ENCODE assay signal across 24 mouse cellular contexts in genomic region chr10:20518529-20518889, GRCm38 (mm10).
A peak's percentile ranks its signal among the peaks of the same experiment; 100 is the strongest.
DNase-seq lines count a peak whose midpoint lies in the region; ATAC-seq and TF ChIP-seq lines count a peak whose summit lies in the region.
"Had no signal": no experiment of that assay in that cellular context is flagged by ENCODE, and none has a peak within 500 bp of the region (broad histone marks: within the 10 kb centered on the region; RNA-seq: fewer than 3 reads in every experiment).

No protein-coding gene starts in this region.

- no peak overlapping the region for H3K4me3 ChIP-seq in liver, adult 2 months (ENCODE audit: insufficient read depth, low read depth, low read length)
- H3K4me3 ChIP-seq in liver, embryonic 11.5 days (ENCODE audit: low read depth, low read length): no peak overlapping the region
- peak overlapping the region in 1 of 2 experiments; percentile 17; a peak in 1 of 4 replicates for H3K4me3 ChIP-seq in MEL (ENCODE audit: control insufficient read depth in 1 of 2, insufficient read depth in 1 of 2, low read depth in 2 of 2, low read length in 2 of 2)
- H3K4me3 ChIP-seq: forebrain, embryonic 10.5 days; heart, embryonic 15.5 days; hindbrain, embryonic 15.5 days; limb, embryonic 15.5 days; lung, embryonic 15.5 days; megakaryocyte, embryonic 14.5 days; neural tube, embryonic 15.5 days had no signal

- no peak overlapping the region; the same call in 1 of the 2 replicates for H3K4me2 ChIP-seq in liver, embryonic 11.5 days
- H3K4me2 ChIP-seq: heart, embryonic 15.5 days; hindbrain, embryonic 15.5 days; limb, embryonic 15.5 days; lung, embryonic 15.5 days; neural tube, embryonic 15.5 days had no signal

- peak overlapping the region; percentile 62 for H3K9ac ChIP-seq in liver, adult 2 months (ENCODE audit: low read depth, low read length)
- H3K9ac ChIP-seq in liver, embryonic 11.5 days (ENCODE audit: low read depth, low read length): no peak overlapping the region
- no peak overlapping the region; the same call in 1 of the 2 replicates for H3K9ac ChIP-seq in MEL (ENCODE audit: control insufficient read depth, low read depth, low read length, poor library complexity, severe bottlenecking)
- H3K9ac ChIP-seq: heart, embryonic 15.5 days; hindbrain, embryonic 15.5 days; limb, embryonic 15.5 days; lung, embryonic 15.5 days; neural tube, embryonic 15.5 days had no signal

- TF ChIP-seq EP300 in MEL (IDR thresholded peaks at IDR 0.05; ENCODE audit: low read depth in 1 of 2, low read length in 2 of 2): no peak

- TF ChIP-seq POLR2A in liver, adult 2 months (IDR thresholded peaks at IDR 0.05; ENCODE audit: extremely low read depth, insufficient read depth, low read length): no peak
- TF ChIP-seq POLR2A in MEL (IDR thresholded peaks at IDR 0.05; ENCODE audit: control insufficient read depth in 1 of 2, insufficient read depth in 1 of 2, low read depth in 1 of 2, low read length in 2 of 2, poor library complexity in 1 of 2): no peak

- WGBS in liver, adult 2 months: 63% methylated on average over 9 of the region's 9 CpGs
- 80% methylated on average over 9 of the region's 9 CpGs for WGBS in liver, embryonic 11.5 days

- H3K79me2 ChIP-seq in liver, adult 2 months (ENCODE audit: control insufficient read depth, insufficient read depth, low read length): peaks cover 3% of the 10 kb centered on the region; the same call in 1 of the 2 replicates
- H3K79me2 ChIP-seq in MEL (ENCODE audit: control insufficient read depth, insufficient read depth, low read length, poor library complexity): no peaks in the 10 kb centered on the region

- peaks cover 12% of the 10 kb centered on the region; the same call in 1 of the 2 replicates for H3K4me1 ChIP-seq in liver, adult 2 months (ENCODE audit: control insufficient read depth, insufficient read depth, low read length)
- H3K4me1 ChIP-seq in liver, embryonic 11.5 days (replicated peaks; ENCODE audit: control insufficient read depth, insufficient read depth, low read length): no peaks in the 10 kb centered on the region
- H3K4me1 ChIP-seq in MEL (ENCODE audit: control insufficient read depth in 1 of 2, insufficient read depth in 2 of 2, low read length in 2 of 2): peaks cover 0 to 3% of the 10 kb centered on the region in 2 experiments; a peak in 3 of 4 replicates
- H3K4me1 ChIP-seq: hindbrain, embryonic 15.5 days; neural tube, embryonic 15.5 days had no signal

- DNase-seq in liver, adult 2 months (ENCODE audit: extremely low read depth, low read depth, low spot score): peak; percentile 85
- no peak for DNase-seq in liver, embryonic 11.5 days (ENCODE audit: low spot score)
- DNase-seq in MEL (ENCODE audit: low read depth, low spot score): peak; percentile 32
- peak; percentile 6 for DNase-seq in c-Kit-negative CD71-positive TER-119-positive erythroid progenitor cells, embryonic 14.5 days (ENCODE audit: low read depth, low spot score)
- peak; percentile 14 for DNase-seq in naive thymus-derived CD4-positive, alpha-beta T cell, adult 2 months (ENCODE audit: low read depth)
- no peak for DNase-seq in kidney, adult 18-20 months
- DNase-seq: adrenal gland, postnatal 10 days; cerebellum, adult 11 months; cerebellum, postnatal 10 days; heart, postnatal 4 days; layer of hippocampus, postnatal 36 days; lung, postnatal 36 days; thymus, postnatal 25 days had no signal

- H3K27ac ChIP-seq in liver, adult 2 months (replicated peaks; ENCODE audit: insufficient read depth, low read depth, low read length): peak overlapping the region; percentile 32
- no peak overlapping the region for H3K27ac ChIP-seq in liver, embryonic 11.5 days (ENCODE audit: low read depth, low read length)
- no peak overlapping the region for H3K27ac ChIP-seq in MEL (ENCODE audit: control insufficient read depth, low read depth, low read length)
- H3K27ac ChIP-seq: forebrain, embryonic 10.5 days; heart, embryonic 15.5 days; hindbrain, embryonic 15.5 days; limb, embryonic 15.5 days; lung, embryonic 15.5 days; neural tube, embryonic 15.5 days had no signal

- no peak for TF ChIP-seq CTCF in liver, adult 2 months (IDR thresholded peaks at IDR 0.05; ENCODE audit: low read depth, low read length)
- no peak for TF ChIP-seq CTCF in MEL (IDR thresholded peaks at IDR 0.05 in 2 of 3, conservative IDR thresholded peaks at IDR 0.05 in 1 of 3; ENCODE audit: control insufficient read depth in 1 of 3, insufficient read depth in 1 of 3, low read depth in 2 of 3, low read length in 3 of 3, poor library complexity in 1 of 3, severe bottlenecking in 1 of 3)

- H3K9me3 ChIP-seq in liver, embryonic 11.5 days (ENCODE audit: control insufficient read depth, low read length): no peaks in the 10 kb centered on the region
- no peaks in the 10 kb centered on the region for H3K9me3 ChIP-seq in MEL (replicated peaks; ENCODE audit: insufficient read depth, low read length)
- H3K9me3 ChIP-seq: forebrain, embryonic 10.5 days; heart, embryonic 15.5 days; hindbrain, embryonic 15.5 days; limb, embryonic 15.5 days; lung, embryonic 15.5 days; megakaryocyte, embryonic 14.5 days; neural tube, embryonic 15.5 days had no signal

- no peaks in the 10 kb centered on the region for H3K27me3 ChIP-seq in liver, adult 2 months (ENCODE audit: control insufficient read depth, insufficient read depth, low read length)
- H3K27me3 ChIP-seq in liver, embryonic 11.5 days (replicated peaks; ENCODE audit: control insufficient read depth, insufficient read depth, low read length): no peaks in the 10 kb centered on the region
- H3K27me3 ChIP-seq in MEL (ENCODE audit: control insufficient read depth in 1 of 2, insufficient read depth in 2 of 2, low read length in 2 of 2): peaks cover 4 to 8% of the 10 kb centered on the region in 2 experiments
- H3K27me3 ChIP-seq: CH12.LX; heart, embryonic 15.5 days; hindbrain, embryonic 15.5 days; limb, embryonic 15.5 days; lung, embryonic 15.5 days; neural tube, embryonic 15.5 days had no signal

- H3K36me3 ChIP-seq in liver, adult 2 months (ENCODE audit: control insufficient read depth, insufficient read depth, low read length): peaks cover 1% of the 10 kb centered on the region; the same call in 1 of the 2 replicates
- H3K36me3 ChIP-seq in liver, embryonic 11.5 days (ENCODE audit: control insufficient read depth, insufficient read depth, low read length): no peaks in the 10 kb centered on the region
- H3K36me3 ChIP-seq in MEL (ENCODE audit: control insufficient read depth in 1 of 2, insufficient read depth in 2 of 2, low read length in 2 of 2): no peaks in the 10 kb centered on the region
- H3K36me3 ChIP-seq: forebrain, embryonic 10.5 days; heart, embryonic 15.5 days; hindbrain, embryonic 15.5 days; limb, embryonic 15.5 days; lung, embryonic 15.5 days; neural tube, embryonic 15.5 days had no signal

- TF ChIP-seq RAD21 in MEL (IDR thresholded peaks at IDR 0.05; ENCODE audit: low read depth, low read length): no peak

- no peak for ATAC-seq in liver, embryonic 11.5 days (replicated peaks; ENCODE audit: low FRiP score)
- ATAC-seq in monocyte, adult 5-6 weeks (replicated peaks; ENCODE audit: insufficient number of reproducible peaks, low FRiP score, low TSS enrichment, poor library complexity, severe bottlenecking): no peak
- ATAC-seq: intestine, embryonic 16.5 days; midbrain, embryonic 16.5 days had no signal

TF ChIP-seq in MEL, 35 proteins besides CTCF, POLR2A, EP300 and RAD21:
- peak; percentile 39; the same call in 1 of the 2 replicates for TF ChIP-seq HCFC1 (IDR thresholded peaks at IDR 0.05; ENCODE audit: low read depth, low read length)
- no peak for TF ChIP-seq MAFK (IDR thresholded peaks at IDR 0.05; ENCODE audit: borderline replicate concordance, low read depth, low read length)

Comparison
In these comparisons a context has a peak if more than half of its experiments do, and no peak if none do; other contexts are left out.
1. DNase-seq: peak in liver, adult 2 months (single experiment), MEL (single experiment), c-Kit-negative CD71-positive TER-119-positive erythroid progenitor cells, embryonic 14.5 days (single experiment) and naive thymus-derived CD4-positive, alpha-beta T cell, adult 2 months (single experiment); none in liver, embryonic 11.5 days (single experiment) and kidney, adult 18-20 months (single experiment).